Mouse (Mus musculus): ENCODE data around the gene Ccdc69.
A peak's percentile ranks its signal among the peaks of the same experiment; 100 is the strongest.
"Not testable (repeated sequence)": the region's sequence is repeated elsewhere in the genome, so short reads cannot be mapped to it uniquely, and the experiment has no call there.

The Ccdc69 gene

DNA sequence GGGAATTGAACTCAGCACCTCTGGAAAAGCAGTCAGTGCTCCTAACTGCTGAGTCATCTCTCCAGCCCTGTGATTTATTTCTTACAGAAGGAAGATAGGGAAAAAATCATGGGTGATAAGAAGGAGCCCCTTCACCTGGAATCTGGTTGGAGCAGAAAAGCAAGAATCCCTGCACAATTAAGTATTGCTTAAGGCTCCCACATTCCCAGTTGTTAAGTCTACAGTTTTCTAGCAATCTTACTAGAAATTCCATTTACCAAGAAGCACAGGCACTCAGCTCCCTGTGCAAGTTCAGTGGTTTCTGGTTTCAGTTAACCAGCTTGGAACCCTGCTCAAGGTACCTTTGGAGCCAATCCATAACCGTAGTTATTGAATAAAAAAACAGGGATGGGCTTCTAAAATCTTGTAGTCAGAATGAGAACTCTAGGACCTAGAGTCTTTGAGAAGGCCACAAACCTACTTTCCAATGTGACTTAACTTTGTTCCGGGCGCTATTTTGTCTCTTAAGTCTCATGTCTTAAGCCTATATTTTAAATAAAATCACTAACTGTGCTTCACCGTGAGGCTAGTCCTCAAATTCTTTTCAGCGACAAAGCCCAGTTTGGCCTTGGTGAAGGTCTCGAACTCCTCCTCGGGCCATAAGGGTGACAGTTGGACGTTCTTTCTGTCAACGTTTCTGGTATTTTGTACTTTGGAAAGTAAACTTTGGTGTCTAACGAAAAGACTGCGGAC is 19.0 kb upstream of the Ccdc69 start:
- no peak for DNase-seq (ENCODE audit: low spot score)

GRCm38 (mm10) chr11:55096296-55096695 is 18.4 kb upstream of the Ccdc69 start:
- not testable (repeated sequence) for DNase-seq (ENCODE audit: low spot score)

DNA sequence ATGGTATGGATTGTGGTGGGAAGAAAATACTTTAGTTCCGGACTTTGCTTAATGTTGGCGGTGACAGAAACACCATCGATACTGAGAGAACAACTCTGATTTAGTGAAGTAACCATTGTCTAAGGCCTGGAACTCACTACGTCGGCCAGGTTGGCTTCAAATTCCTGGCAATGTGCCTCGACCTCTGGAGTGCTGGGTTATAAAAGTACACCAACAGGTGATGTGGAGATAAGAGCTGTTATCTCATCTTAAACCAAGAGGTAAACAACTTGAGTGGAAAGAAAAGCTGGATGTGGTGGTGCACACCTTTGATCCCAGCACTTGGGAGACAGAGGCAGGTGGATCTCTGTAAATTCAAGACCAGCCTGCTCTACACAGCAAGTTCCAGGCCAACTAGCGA is 15.2 kb upstream of the Ccdc69 start:
- DNase-seq (ENCODE audit: low spot score) = no peak

GRCm38 (mm10) chr11:55089892-55090291 is 12.0 kb upstream of the Ccdc69 start:
- DNase-seq (ENCODE audit: low spot score) = no peak

GRCm38 (mm10) chr11:55087006-55087405 is 9.1 kb upstream of the Ccdc69 start:
- no peak for DNase-seq (ENCODE audit: low spot score)

DNA sequence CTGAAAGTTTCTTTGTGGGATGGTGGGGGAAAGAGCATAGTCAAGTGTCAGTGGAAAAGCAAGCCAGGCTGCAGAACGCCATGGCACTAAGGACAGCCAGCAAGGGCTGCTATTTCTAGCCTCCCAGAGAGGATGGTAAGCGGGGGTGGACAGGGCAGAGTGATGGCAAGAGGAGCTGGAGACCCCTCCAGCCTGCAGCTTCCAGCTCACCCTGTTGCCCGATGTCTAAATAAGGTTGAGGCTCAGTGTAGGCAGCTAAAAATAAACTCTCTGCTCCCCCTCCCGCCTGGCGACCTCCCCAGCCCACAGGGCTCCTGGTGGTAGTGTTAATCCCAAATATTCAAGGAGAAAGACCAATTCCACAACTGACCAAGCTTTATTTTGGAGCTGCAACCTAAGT is 7.5 kb upstream of the Ccdc69 start:
- DNase-seq (ENCODE audit: low spot score) = no peak

DNA sequence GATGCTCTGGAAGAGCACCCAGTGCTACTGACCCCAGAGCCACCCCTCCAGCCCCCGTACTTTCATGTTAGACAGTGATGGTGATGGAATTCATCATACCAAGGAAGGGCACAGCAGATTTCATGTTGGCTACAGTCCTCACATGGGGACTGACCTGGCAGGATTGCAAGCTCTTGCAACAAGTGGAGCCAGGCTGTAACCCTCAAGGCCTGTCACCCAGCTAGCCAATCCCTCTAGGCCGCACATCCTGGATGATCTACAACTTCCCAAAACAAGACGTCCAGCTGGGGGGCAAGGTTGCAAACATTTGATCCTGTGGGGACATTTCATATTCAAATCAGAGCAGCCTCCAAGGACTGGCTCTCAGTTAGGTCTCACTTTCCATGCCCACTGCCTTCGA is 6.7 kb upstream of the Ccdc69 start:
- DNase-seq (ENCODE audit: low spot score) = no peak

DNA sequence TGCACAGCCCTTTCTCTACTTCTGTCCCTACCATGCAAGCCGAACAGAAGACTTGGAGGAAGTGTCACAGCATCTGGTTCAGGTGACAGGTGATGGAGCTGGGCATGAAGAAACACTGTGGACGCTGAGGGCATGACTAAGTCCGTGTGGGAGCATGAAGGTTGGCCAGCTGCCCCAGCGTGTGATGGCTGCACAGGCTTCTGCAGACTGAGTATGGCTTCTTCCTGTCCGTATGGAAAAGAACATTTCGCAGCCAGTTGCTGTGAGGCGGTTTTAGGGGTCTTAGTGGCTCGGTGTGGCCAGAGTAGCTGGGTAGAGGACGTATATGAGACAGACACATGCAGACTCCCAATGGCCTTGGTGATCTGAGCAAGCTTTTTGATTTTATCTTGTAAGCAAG is 3.3 kb upstream of the Ccdc69 start:
- no peak for DNase-seq (ENCODE audit: low spot score)

DNA sequence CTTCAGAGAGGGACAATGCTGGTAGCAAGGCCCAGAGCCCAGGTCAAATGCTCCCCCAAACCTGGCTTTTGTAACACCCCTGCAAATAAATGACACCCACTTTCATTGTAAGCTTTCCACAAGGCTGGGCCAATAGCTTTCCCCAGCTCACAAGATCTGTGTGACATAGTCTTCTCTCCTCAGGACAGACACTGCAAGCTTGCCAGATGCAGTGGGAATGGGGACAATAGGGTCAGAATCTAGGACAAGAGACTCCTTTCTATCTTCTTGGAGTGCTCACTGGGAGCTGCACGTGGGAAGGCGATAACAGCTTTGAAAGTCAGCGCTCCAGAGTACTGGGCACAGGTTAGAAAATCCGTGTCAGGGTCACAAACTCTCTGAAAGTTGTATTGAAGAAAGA is 1.2 kb upstream of the Ccdc69 start:
- no peak for DNase-seq (ENCODE audit: low spot score)

GRCm38 (mm10) chr11:55078502-55078901 is 571 bp upstream of the Ccdc69 start:
- no peak for DNase-seq (ENCODE audit: low spot score)

DNA sequence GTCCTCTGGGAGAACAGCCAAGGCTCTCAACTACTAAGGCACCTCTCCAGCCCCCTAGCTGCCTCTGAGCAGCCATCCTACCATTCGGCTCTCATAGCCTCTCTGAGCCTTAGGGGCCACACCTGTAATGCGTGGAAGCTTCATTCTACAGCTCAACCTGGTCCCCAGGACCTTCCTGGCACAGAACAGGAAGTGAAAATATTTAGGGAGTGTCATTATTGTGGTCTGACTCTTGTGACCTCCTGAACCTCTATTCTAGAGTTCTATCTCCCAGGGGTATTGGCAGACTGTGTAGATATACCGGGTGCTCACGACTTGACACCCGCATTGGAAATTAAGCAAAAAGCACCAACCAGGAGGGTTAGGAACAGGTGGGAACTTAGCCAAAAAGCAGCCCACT is 1.7 kb downstream of the Ccdc69 start:
- no peak for DNase-seq (ENCODE audit: low spot score)

- no peak for DNase-seq (ENCODE audit: low spot score)
Measured at GRCm38 (mm10) chr11:55075602-55076001, 2.3 kb downstream of the Ccdc69 start.

- DNase-seq (ENCODE audit: low spot score) = no peak
Measured at GRCm38 (mm10) chr11:55073191-55073590, 4.7 kb downstream of the Ccdc69 start.

DNA sequence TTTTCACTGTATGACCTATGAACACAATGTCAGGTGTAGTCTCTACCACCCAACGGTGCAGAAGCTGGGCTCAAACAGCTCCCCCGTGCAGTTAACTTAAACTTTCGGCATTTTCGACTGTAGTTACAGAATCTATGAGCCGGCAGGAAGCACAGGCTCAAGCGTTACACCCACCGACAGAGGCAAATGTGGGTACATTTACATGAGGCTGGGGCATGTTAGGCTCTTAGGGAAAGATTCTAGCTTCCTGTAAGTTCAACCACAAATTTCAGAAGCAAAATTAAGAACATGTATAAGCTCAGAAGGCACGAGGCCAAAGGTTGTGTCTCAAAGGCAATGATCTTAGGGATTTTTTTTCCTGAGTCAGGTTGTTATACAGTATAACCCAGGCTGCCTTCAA is 5.5 kb downstream of the Ccdc69 start:
- no peak for DNase-seq (ENCODE audit: low spot score)

DNA sequence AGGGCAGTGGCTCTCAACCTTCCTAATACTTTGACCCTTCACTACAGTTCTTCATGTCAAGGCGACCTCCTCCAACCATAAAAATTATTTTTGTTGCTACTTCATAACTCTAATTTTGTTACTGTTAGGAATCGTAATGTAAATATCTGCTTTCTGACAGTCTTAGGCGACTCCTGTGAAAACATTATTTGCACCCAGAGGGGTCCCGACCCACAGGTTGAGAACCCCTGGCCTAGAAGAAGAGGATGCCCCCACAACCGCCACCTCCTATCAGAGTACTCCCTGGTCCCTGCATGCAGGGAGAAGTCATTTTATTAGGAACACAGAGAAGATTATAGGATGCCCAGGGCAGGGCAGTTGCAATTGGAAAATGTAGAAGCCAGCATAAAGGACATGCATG is 6.6 kb downstream of the Ccdc69 start:
- DNase-seq (ENCODE audit: low spot score) = no peak

- no peak for DNase-seq (ENCODE audit: low spot score)
Measured at GRCm38 (mm10) chr11:55069023-55069422, 8.9 kb downstream of the Ccdc69 start.

DNA sequence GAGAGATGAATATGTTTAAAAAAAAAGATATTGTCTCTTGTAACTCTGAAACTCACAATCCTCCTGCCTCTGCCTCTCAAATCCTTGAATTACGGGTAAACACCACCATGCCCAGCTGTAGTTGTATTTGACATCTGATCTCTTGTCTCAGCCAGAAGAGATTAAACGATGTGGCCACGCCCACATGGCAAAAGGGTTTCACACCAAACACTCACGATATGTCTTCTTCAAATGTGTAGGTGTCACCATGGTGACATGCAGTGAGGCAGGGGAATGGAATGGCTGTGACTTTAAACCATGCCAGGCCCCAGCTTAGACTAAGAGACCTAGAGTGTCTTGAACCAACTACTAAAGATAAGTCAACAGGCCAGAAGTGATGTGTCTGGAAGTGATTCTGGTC is 11.0 kb downstream of the Ccdc69 start:
- no peak for DNase-seq (ENCODE audit: low spot score)

DNA sequence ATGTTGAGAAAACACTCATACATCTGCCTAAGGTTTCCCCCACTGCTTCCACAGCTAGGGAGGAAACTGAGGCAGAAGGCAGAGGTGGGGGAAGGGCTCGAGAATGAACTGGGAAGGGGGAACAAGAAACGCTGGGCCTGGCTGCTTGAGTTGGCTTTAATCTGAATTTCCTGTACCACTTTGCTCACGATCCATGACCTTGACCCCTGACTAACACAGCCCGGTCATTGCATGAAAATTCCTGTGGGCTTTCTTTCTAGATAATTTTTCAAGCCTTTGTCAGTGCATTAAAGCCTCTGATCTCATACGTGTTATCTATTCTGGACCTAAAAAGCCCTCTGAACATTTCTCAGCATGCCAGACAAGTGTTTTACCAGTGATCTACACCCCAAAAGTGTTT is 15.1 kb downstream of the Ccdc69 start:
- DNase-seq (ENCODE audit: low spot score) = no peak

- no peak for DNase-seq (ENCODE audit: low spot score)
Measured at GRCm38 (mm10) chr11:55060802-55061201, 17.1 kb downstream of the Ccdc69 start.

DNA sequence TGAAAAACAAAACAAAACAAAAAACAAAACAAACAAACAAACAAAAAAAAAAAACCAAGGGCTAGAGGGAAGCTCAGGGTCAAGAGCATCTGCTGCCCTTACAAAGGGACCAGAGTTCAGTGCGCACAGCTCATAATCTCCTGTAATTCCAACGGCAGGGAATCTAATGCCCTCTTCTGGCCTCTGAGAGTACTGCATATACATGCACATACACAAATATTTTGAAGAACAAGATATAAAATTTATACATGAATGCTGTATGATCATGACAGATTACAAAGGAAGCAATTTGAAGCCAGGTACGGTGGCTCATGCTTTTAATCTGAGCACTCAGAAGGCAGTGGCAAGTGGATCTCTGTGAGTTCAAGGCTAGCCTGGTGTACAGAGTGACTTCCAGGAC is 20.4 kb downstream of the Ccdc69 start:
- DNase-seq (ENCODE audit: low spot score) = no peak

GRCm38 (mm10) chr11:55050837-55051510 is 27.0 kb downstream of the Ccdc69 start:
- DNase-seq (ENCODE audit: low spot score) = no peak

GRCm38 (mm10) chr11:55046600-55046999 is 31.3 kb downstream of the Ccdc69 start:
- DNase-seq (ENCODE audit: low spot score) = no peak

GRCm38 (mm10) chr11:55041348-55041747 is 36.6 kb downstream of the Ccdc69 start:
- no peak for DNase-seq (ENCODE audit: low spot score)

DNA sequence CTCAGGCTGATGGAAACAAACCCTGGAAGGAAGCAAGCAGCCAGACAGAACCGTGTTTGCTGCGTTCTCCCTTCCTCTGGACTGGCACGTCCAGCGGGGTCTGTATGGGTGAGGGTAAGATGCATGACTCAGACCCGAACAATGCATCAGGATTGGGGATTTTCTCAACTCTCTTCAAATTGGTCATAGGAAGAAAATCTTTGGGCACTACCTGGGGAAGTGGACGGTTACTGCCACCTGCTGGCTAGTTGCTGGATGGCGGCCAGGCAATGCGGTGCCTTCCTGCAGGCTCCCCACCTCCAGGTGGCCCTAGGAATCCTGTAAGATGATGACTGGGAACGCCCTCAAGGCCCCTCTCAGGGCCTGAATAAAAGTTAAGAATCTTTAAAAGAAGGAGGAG is 38.3 kb downstream of the Ccdc69 start:
- peak; percentile 66 for DNase-seq (ENCODE audit: low spot score)

Measured in ovary, postnatal 10 days (tissue).